Mouse (Mus musculus): ENCODE measurements around the gene Cgnl1. TPM values are rescaled to one million over a fixed set of nuclear protein-coding genes. Genes with fewer than 3 reads are reported as not detected.

The Cgnl1 gene
- total RNA-seq, 2 experiments from 2014 or later, result 29.6 to 35.1 TPM

GRCm38 (mm10) chr9:71769701-71770100 lies 1.7 kb downstream of the Cgnl1 start:
- intact Hi-C loops (cut with DNase I), result loop anchor here (5.0 kb wide), 1 partner anchor 47 kb away; no protein-coding TSS in a partner anchor
- no peak for DNase-seq

GRCm38 (mm10) chr9:71768119-71768518 lies 3.3 kb downstream of the Cgnl1 start:
- intact Hi-C loops (cut with DNase I), result loop anchor here (5.0 kb wide), 1 partner anchor 46 kb away; no protein-coding TSS in a partner anchor
- no peak for DNase-seq

GRCm38 (mm10) chr9:71766902-71767301 lies 4.5 kb downstream of the Cgnl1 start:
- DNase-seq, result no peak
- intact Hi-C loops (cut with DNase I), result loop anchor here (5.0 kb wide), 1 partner anchor 45 kb away; no protein-coding TSS in a partner anchor

- DNase-seq, result no peak
- intact Hi-C loops (cut with DNase I), result loop anchor here (5.0 kb wide), 1 partner anchor 44 kb away; no protein-coding TSS in a partner anchor
These were observed 5.1 kb downstream of the Cgnl1 start for GRCm38 (mm10) chr9:71766306-71766705.

GRCm38 (mm10) chr9:71764551-71764950 lies 6.9 kb downstream of the Cgnl1 start:
- no peak for DNase-seq
- intact Hi-C loops (cut with DNase I), result no loop called here

GRCm38 (mm10) chr9:71763273-71763672 lies 8.1 kb downstream of the Cgnl1 start:
- intact Hi-C loops (cut with DNase I), result no loop called here
- no peak for DNase-seq

- intact Hi-C loops (cut with DNase I), result no loop called here
- DNase-seq, result no peak
These were observed 9.7 kb downstream of the Cgnl1 start for GRCm38 (mm10) chr9:71761663-71762062.

GRCm38 (mm10) chr9:71760518-71761141 lies 10.8 kb downstream of the Cgnl1 start:
- no peak for DNase-seq
- intact Hi-C loops (cut with DNase I), result no loop called here

GRCm38 (mm10) chr9:71759893-71760292 lies 11.5 kb downstream of the Cgnl1 start:
- intact Hi-C loops (cut with DNase I), result no loop called here
- DNase-seq, result no peak

- no peak for DNase-seq
- intact Hi-C loops (cut with DNase I), result no loop called here
These were observed 14.0 kb downstream of the Cgnl1 start for GRCm38 (mm10) chr9:71757386-71757785.

- intact Hi-C loops (cut with DNase I), result no loop called here
- peak in 1 of 2 experiments; percentile 48 for DNase-seq
These were observed 14.5 kb downstream of the Cgnl1 start for GRCm38 (mm10) chr9:71756916-71757315.

GRCm38 (mm10) chr9:71753981-71754380 lies 17.4 kb downstream of the Cgnl1 start:
- intact Hi-C loops (cut with DNase I), result no loop called here
- DNase-seq, result no peak

GRCm38 (mm10) chr9:71753529-71753928 lies 17.9 kb downstream of the Cgnl1 start:
- DNase-seq, result no peak
- intact Hi-C loops (cut with DNase I), result no loop called here

- intact Hi-C loops (cut with DNase I), result no loop called here
- no peak for DNase-seq
These were observed 18.3 kb downstream of the Cgnl1 start for GRCm38 (mm10) chr9:71753117-71753516.

- peak; percentile 35 to 42 for DNase-seq
- intact Hi-C loops (cut with DNase I), result no loop called here
These were observed 21.3 kb downstream of the Cgnl1 start for GRCm38 (mm10) chr9:71750015-71750672.

GRCm38 (mm10) chr9:71746405-71746804 lies 25.0 kb downstream of the Cgnl1 start:
- intact Hi-C loops (cut with DNase I), result no loop called here
- peak; percentile 53 to 68 for DNase-seq

GRCm38 (mm10) chr9:71738081-71738930 lies 33.1 kb downstream of the Cgnl1 start:
- DNase-seq, result no peak
- intact Hi-C loops (cut with DNase I), result no loop called here

- no peak for DNase-seq
- intact Hi-C loops (cut with DNase I), result no loop called here
These were observed 34.0 kb downstream of the Cgnl1 start for GRCm38 (mm10) chr9:71737257-71738023.

GRCm38 (mm10) chr9:71735886-71736285 lies 35.5 kb downstream of the Cgnl1 start:
- intact Hi-C loops (cut with DNase I), result no loop called here
- DNase-seq, result no peak

- intact Hi-C loops (cut with DNase I), result no loop called here
- no peak for DNase-seq
These were observed 37.8 kb downstream of the Cgnl1 start for GRCm38 (mm10) chr9:71733559-71733958.
